Mouse (Mus musculus): ENCODE results near the gene Gm5426.

Gene Gm5426

DNA sequence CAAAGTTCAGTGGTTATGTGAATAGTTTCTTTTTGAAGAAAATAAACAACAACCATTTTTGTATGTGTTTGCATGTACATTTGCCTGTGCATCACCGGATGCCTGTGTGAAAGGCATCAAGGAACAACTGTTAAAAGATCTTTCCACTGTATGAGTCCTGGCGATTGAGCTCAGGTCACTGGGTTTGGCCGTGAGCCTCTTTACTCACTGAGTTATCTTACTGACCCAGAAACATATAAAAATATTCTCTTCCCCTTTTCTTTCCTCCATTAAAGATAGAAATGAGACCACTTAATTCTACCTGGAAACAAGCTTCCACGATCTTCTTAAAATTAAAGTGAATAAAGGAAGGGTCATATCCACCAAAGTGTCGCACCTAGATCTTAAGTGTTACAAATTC lies 10.2 kb downstream of the Gm5426 start:
- DNase-seq: no peak

DNA sequence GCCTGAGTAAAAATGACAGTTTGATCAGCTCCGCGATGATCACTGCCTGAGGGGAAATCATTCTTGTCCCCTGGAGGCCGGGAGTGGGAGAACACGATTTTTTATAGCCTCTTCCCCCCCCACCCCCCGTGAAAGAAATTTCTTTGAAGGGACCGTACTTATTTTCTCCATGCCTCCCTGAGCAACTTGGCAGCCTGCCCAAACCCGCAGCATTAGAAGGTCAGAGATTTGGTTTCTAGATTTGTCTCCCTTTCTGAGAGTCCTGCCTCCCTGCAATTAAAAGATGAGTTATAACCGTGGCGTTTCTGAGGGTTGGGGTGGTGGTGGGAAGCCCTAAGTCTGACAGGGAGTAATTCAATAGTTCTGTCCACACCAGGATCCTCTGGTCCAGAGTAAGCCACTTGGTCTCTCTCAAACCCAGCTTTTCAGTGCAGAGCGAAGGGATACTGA lies 11.9 kb downstream of the Gm5426 start:
- no peak for DNase-seq

DNA sequence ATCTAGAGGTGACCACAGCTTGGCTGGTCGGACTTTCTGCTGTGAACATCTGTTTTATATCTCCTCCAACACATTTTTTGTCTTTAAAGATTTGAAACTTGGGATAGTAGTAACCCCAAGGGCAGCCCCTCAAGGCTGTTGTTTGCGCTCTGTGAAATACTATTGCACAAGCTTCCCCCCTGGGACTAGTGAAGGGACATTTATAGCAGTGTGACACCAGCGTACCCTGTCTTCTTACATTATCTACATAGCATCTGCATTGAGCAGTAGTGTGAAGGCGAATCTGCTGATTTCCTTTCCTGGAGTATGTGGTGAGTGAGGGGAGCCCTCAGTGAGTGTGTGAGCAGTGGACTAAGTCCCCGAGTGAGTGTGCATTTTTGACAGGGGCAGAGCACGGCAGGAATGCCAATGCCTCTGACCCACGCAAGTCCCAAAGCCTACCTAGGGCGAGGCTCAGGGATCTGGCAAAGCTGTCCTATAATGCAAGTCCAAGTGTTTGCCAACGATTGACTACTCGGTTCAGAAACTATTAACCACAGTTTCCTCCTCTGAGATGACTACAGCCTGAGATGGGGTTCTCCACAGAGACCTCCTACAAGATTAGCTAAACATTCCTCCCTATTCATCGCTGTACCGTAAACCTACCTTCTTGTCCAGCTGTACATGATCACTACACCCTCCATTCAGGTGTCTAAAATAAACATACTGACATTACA lies 14.2 kb downstream of the Gm5426 start:
- DNase-seq: peak in 1 of 2 experiments; percentile 38

DNA sequence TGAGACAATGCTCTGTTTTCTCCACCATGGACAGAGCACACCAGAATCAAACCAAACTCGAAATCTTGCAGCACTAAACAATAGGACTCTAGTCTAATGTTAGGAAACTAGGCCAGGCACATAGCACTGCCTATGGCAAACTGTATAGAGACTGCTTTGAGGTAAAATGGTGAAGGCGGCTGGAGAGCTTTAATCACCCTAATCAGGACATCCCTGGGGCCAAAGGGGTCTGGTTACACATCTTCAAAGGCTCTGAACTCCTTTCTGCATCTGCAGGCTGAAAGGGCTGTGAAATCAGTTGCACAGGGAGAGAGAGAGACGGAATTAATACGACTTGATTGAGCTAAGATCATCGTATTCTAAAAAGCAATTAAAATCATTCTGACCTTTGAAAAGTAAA lies 16.9 kb downstream of the Gm5426 start:
- no peak for DNase-seq

DNA sequence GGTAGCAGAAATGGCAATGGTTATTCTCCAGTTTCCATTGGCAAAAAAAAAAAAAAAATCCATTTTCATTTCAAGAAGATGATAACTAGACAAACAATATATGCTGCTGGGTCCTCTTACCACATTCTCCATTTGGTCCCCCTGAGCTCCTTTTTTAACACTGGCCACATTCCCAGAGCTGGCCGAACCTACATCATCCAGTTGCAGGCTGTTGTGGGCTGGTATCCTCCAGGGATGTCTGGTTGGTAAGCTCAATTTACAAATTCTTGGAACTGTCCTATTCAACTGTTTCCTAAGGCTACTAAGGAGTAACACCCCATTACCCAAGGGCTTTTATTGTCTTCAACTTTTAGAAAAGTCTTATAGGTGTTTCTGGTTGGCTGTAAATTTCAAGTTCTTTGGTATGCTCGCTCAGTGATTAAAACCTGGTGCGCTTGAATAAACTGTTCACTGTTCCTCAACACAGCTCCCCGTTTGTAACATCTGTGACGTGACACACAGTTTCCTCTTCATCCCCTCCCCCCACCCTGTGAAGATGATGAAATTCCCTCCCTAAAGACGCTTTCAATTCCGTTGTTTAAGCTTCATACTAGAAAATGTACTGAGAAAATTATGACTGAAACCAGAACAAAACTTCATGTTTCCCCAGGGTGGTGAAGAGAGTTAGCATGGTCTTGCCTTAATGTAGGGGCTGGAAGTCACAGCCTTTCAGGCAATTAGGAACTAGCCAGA lies 26.7 kb downstream of the Gm5426 start:
- no peak for DNase-seq

DNA sequence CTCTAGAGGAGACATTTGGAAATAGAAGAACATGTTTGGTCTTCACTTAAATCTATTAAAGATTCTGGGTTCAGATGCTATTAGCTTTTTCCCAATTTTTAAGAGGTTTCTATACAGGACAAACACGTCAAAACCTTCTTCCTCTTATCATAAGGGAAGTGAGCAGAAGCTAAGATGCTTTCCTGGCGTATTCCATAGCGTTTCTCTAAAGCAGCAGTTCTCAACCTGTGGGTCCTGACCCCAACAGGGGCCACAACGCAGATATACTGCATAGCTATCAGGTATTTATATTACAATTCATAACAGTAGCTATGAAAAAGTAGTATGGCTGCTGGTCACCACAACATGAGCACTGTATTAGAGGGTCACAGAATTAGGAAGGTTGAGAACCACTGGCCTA lies 27.4 kb downstream of the Gm5426 start:
- no peak for DNase-seq

DNA sequence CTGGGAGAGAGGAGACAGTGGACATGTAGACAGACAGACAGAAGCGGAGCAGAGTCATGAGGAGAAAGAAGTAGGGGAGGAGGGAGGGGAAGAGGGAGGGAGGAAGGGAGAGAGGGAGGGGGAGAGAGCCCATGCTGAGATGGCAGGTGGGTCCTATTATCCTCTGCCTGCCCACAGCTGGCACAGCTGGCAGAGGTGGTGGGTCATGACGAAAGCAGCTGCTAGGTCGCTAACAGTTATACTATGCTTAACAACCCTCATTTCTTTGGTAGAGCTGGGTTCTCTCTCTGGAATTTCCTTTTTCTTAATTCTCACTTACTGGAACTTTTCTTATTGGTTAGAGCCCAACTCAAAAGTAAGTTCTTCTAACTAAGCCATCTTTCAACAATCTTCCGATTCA lies 28.9 kb downstream of the Gm5426 start:
- DNase-seq: no peak

DNA sequence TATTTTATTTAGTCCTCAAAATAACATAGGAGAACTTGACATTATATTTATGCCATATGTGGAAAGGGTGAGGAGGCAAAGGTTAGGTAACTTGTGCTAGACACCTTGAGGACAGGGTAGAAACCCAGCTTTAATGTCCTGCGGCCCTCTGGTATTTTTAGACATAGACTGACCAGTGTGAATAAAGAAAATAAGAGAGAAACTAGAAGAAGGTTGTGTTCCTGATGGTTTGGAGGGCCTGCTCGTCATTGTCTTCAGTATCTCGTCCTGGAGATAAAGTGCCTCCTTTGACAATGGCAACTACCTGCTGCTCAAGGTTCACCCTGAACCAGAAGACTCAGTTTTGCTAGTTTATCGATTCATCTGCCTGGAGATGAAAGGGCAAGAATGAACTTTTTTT lies 32.6 kb downstream of the Gm5426 start:
- no peak for DNase-seq

DNA sequence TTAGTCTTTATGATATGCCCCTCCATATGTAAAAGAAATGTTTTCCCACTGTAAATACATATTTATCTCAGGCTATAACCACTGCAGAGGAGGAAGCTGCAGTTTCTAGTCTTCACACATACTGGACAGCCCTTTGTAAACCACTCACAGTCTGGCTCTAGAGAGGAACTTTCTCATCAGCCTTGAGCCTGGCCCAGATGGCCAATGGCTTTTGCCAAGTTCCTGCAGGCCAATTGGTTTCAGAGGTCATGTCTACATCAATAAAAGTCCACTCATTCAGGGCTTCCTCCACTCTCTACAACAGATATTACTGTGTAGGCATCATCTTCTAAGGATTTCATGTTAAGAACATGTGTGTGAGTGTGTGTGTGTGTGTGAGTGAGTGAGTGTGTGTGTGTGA lies 35.1 kb downstream of the Gm5426 start:
- DNase-seq: no peak

DNA sequence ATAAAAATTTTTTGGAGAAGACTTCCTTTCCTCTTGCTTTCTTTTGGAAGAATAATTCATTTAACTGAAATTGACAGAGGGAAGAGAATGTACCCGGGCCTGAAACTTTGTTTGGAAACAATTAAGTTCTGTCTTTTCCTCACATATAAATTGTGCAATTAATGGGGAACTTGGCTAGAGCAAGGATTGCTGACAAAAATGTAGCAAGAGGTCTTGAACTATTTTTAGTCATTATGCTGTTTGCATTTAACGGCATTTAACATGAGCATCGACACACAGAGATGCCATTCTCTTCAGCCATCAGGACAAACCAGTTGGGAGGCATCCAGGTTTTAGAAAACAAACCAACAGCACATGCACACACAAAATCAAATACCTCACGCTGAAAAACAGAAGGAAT lies 36.6 kb downstream of the Gm5426 start:
- no peak for DNase-seq

DNA sequence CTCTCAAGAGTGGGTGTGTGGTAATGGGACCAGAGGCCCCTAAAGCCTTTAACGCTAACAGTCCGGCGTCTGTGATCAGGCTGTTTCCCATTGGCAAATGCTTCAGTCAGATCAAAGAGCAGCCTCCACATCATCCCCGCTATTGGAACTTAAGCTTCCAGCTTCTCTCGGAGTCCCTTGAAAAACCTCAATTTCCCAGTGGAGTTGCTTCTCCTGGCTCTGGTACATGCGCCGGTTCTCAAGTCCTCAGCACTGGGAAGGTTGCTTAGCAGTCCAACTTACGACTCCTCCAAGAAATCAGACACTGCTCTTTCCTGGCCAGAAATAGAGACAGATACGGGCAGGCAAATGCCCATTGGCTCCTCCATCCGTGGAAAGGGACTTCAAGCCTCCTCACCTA lies 37.4 kb downstream of the Gm5426 start:
- no peak for DNase-seq

DNA sequence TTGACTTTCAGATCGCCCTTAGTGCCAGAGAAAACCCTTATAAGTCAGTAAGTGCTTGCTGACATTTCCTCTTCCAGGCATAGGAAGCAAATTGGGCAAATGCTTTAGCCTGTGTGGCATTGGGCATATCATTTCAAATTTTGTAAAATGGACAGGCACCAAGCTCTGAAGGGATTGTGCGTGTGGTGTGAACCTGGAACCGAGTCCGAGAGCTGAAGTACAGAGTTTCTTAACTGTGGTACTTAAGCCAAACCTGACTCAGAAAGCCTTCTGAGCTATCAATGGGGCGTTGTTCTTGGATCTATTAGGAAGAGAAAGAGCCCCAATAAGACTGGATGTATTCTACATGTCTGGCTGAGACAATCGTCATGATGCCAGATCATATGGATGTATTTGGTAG lies 40.5 kb downstream of the Gm5426 start:
- DNase-seq: no peak

DNA sequence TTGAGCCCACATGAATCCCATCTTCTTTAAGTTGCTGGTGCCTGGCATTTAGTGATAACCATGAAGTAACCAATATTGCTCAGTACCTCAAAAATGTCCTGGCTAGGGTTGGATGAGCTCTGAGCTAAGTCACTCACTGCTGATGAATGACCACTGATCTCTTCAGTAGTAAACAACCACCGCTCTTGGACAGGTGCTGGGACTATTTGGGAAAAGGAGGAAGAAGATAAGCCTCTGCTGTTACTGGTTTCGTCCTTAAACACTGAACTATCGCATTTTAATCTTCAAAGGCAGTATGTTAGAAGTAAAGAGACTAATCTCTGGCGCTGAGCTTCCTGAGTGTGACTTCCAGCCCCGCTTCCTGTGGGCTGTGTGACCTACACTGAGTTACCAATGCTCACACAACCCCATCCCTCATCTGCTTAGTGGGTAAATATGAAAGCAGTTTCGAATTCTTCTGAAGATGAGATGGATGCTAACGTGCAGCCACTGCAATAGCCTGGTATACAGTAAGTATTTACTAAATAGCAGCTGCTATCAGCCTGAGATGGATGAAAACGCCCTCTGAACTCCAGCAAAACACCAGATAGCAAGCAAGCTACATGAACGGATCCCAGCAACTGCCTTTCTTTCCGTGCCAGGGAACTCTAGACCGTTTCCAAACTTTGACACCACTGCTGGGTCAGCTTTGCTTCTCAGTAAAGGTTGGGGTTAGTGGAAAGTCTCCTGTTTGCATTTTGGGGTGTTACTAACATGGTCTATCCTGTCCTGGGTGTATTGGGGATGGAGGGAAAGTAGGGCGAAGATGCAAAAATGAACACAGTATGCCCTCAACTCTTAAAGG lies 44.4 kb downstream of the Gm5426 start:
- no peak for DNase-seq

DNA sequence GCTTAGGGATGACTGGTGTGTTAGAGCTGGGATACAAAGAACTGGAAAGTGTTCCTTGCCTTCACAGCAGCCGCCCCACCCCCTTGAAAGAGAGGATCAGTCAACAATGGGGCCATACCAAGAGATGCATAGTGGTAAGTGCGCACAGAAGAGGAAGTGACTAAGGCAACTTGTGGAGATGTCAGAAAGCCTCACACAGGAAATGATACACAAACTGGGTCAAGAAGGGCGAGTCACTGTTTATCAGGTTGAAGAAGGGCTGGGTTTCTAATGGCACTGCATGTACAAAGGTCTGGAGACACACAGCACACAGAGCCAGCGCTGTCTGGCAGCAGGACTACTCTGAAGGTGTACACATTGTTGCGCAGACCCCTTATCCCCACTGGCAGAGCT lies 45.0 kb downstream of the Gm5426 start:
- peak; percentile 45 to 60 for DNase-seq

DNA sequence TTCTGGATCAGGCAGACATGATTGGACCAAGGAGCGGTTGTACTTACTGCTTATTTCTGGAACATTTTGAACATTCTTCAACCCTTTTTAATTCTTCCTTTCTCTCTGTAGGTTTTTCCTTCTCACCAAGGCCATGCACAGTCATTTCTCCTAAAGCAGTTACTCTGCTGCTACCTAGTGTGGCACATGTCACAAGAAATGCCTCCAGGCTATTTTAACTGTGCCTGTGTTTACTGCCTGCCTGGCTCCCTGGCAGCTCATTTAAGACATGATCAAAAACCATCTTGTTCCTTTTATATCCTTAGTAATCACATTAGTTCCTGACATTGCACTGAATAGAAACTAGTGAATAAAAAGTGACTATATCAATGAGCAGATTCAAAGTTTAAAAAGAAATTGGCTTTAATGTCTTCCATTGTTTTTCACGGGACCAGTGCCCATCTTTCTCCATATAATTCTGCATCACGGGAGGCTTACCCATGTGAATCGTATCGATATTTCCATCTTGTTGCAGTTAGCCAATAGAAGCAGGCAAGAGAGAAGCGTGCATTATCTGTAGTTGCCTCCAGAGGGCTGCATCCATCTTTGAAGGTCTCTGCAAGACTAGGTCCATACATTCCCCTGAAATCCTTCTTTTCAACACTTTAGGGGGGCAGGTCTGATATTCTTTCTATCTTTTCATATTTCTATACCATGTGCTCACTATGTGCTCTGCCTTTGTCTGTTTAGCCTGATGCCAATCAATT lies 45.7 kb downstream of the Gm5426 start:
- DNase-seq: no peak

DNA sequence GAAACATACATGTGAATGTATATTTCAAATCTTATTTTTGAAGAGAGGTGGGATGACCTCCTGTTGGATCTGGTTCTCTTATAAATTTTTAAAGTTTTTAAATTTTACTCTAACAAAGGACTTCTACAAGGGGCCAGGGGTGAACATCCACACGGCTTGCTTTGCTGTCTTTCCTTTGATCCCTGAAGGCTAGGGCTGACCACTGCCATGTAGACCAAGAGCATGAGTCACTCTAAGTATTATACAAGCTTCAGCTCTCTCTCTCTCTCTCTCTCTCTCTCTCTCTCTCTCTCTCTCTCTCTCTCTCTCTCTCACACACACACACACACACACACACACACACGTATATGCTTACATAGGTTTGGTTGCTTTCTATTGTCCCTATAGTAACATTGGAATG lies 48.6 kb downstream of the Gm5426 start:
- DNase-seq: no peak

DNA sequence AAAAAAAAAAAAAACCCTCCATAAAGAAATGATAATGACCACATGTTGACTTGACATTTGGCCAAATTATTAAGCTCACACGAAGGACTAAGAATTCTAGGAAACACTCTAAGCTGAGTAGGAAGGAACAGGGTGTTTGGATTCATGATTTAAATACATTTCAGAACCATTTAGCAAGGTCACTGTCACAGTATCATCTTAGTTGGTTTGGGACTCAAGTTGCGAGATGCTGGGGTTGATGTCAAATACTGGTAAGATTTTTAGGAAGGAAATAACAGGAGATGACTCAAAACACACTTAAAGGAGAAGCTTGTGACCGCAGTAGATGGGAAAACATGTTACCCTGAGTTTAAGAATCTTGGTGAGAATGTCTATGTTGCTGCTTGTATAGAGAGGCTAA lies 49.2 kb downstream of the Gm5426 start:
- no peak for DNase-seq
